8 mouse cellular contexts compared by ENCODE assay signal in the genomic region with DNA sequence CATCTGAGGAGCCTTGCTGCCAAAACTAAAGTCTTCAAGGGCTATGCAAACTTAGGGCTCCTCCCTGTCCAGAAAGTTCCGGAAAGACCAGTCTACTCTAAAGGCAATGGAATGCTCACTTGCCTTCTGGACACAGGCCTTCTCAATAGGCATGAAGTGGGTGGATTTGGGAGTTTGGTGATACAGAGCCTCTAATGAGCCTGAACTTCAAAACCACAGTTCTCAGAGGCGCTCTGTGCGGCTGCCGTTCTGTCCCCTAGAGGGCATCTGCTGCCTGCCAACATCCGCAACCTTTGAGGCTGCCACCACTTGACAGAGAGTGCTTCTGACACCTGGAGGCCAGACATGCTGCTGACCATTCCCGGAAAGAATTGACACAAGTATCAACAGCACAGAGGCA. TPM values are rescaled to one million over a fixed set of nuclear protein-coding genes. Genes with fewer than 3 reads are reported as not detected.
DNase-seq lines count a peak whose midpoint lies in the region; TF ChIP-seq lines count a peak whose summit lies in the region.

No protein-coding gene starts in this region.

- H3K27ac ChIP-seq in gastrocnemius, adult 2 months: peak overlapping the region; percentile 41; the same call in 1 of the 2 replicates
- H3K27ac ChIP-seq in embryonic facial prominence, embryonic 10.5 days (replicated peaks): no peak overlapping the region

- H3K36me3 ChIP-seq in embryonic facial prominence, embryonic 10.5 days (replicated peaks): no peaks in the 10 kb centered on the region

- TF ChIP-seq CTCF in gastrocnemius, adult 2 months (IDR thresholded peaks at IDR 0.05): peak; percentile 47

- H3K4me3 ChIP-seq in gastrocnemius, adult 2 months: no peak overlapping the region
- no peak overlapping the region for H3K4me3 ChIP-seq in embryonic facial prominence, embryonic 10.5 days

- 26% methylated on average over 6 of the region's 6 CpGs for WGBS in embryonic facial prominence, embryonic 10.5 days

- peaks cover 19% of the 10 kb centered on the region for H3K4me1 ChIP-seq in embryonic facial prominence, embryonic 10.5 days

- 0 out of 2 replicates have a peak, but pooled peaks cover 3% of the 10 kb centered on the region for H3K9me3 ChIP-seq in embryonic facial prominence, embryonic 10.5 days

- intact Hi-C loops in gastrocnemius, adult 2 months (cut with DNase I): no loop called here
- intact Hi-C loops in gastrocnemius, postnatal 36 days (cut with DNase I): no loop called here

- DNase-seq in gastrocnemius, adult 2 months: peak; percentile 45
- no peak for DNase-seq in gastrocnemius, postnatal 36 days
- DNase-seq in B cell, adult 2 months: peak; percentile 11 to 14
- DNase-seq in embryonic facial prominence, embryonic 10.5 days (ENCODE audit: low spot score): peak; percentile 48
- DNase-seq in lung, postnatal 36 days: peak; percentile 44
- DNase-seq in cerebellum, postnatal 10 days: no peak
- no peak for DNase-seq in gastrocnemius, postnatal 4 days (ENCODE audit: low spot score in 2 of 2)
- no peak for DNase-seq in cerebellum, adult 11-12 months

- H3K27me3 ChIP-seq in embryonic facial prominence, embryonic 10.5 days (replicated peaks; ENCODE audit: low read depth, poor library complexity, severe bottlenecking): peaks cover 18% of the 10 kb centered on the region

RNA-seq across cellular contexts. Expression of a gene that starts 40.5 kb away (rescaled TPM):
- total RNA-seq in gastrocnemius, adult 2 months (2021): 100 to 1,000 TPM; 675 to 914 TPM
- 100 to 1,000 TPM; 598 to 893 TPM for total RNA-seq in gastrocnemius, postnatal 36 days (2021)
- polyA plus RNA-seq in embryonic facial prominence, embryonic 10.5 days (2016; fragmentation: Nextera tagmentation; extraction: Ambion mirVana): 0.07 and 0.11 TPM in 2 replicates
- total RNA-seq in gastrocnemius, postnatal 4 days (2021): 100 to 1,000 TPM; 293 to 350 TPM

RNA-seq across cellular contexts. Expression of a gene that starts 47.6 kb away (rescaled TPM):
- total RNA-seq in gastrocnemius, adult 2 months (2021): 1 to 10 TPM; 2.4 to 4.9 TPM
- total RNA-seq in gastrocnemius, postnatal 36 days (2021): 1 to 10 TPM; 5.1 to 5.3 TPM
- 15.9 and 17.8 TPM in 2 replicates for polyA plus RNA-seq in embryonic facial prominence, embryonic 10.5 days (2016; fragmentation: Nextera tagmentation; extraction: Ambion mirVana)
- total RNA-seq in gastrocnemius, postnatal 4 days (2021): 10 to 100 TPM; 18.0 to 18.7 TPM

Comparison
In these comparisons a context has a peak if more than half of its experiments do, and no peak if none do; other contexts are left out.
1. DNase-seq: peak in gastrocnemius, adult 2 months (single experiment), B cell, adult 2 months (2 of 2), embryonic facial prominence, embryonic 10.5 days (single experiment) and lung, postnatal 36 days (single experiment); none in gastrocnemius, postnatal 36 days (0 of 2), cerebellum, postnatal 10 days (0 of 2), gastrocnemius, postnatal 4 days (0 of 2) and cerebellum, adult 11-12 months (single experiment).